Mouse (Mus musculus): ENCODE measurements around the gene Il20rb. TPM values are rescaled to one million over a fixed set of nuclear protein-coding genes. Genes with fewer than 3 reads are reported as not detected.

Gene Il20rb
- polyA plus RNA-seq, 1 experiment from 2014 or later, result 1.5 TPM

GRCm38 (mm10) chr9:100507581-100507980 is 21.0 kb upstream of the Il20rb start:
- no peak overlapping the region; the same call in 1 of the 2 replicates for H3K27ac ChIP-seq (ENCODE audit: low read length)
- ATAC-seq (ENCODE audit: low read depth), result 0 out of 2 replicates have a peak, but pooled peaks have one; percentile 51
- 84% methylated on average over 2 of the region's 2 CpGs for WGBS

GRCm38 (mm10) chr9:100506652-100507051 is 20.1 kb upstream of the Il20rb start:
- Histone ChIP-seq H3K36me3 (ENCODE audit: control insufficient read depth, insufficient read depth, low read length) (no peaks in the 10 kb centered on the region; the same call in 1 of the 2 replicates), H3K4me1 (replicated peaks; ENCODE audit: control insufficient read depth, insufficient read depth, low read length) (no peaks in the 10 kb centered on the region), H3K4me3 (ENCODE audit: low read length) (no peak overlapping the region), H3K27ac (ENCODE audit: low read length) (no peak overlapping the region), H3K4me2 (ENCODE audit: low read depth, low read length) (no peak overlapping the region), H3K27me3 (ENCODE audit: control insufficient read depth, insufficient read depth, low read depth, low read length) (no peaks in the 10 kb centered on the region), H3K9ac (ENCODE audit: low read length) (no peak overlapping the region), H3K9me3 (ENCODE audit: control insufficient read depth, low read length) (no peaks in the 10 kb centered on the region)
- 25% methylated on average over 2 of the region's 2 CpGs for WGBS
- ATAC-seq (ENCODE audit: low read depth), result peak; percentile 51; the same call in 1 of the 2 replicates

More at GRCm38 (mm10) chr9:100507581-100507980, 21.0 kb upstream of the Il20rb start:
- Histone ChIP-seq H3K4me2 (ENCODE audit: low read depth, low read length) (no peak overlapping the region), H3K4me3 (ENCODE audit: low read length) (no peak overlapping the region), H3K9me3 (ENCODE audit: control insufficient read depth, low read length) (no peaks in the 10 kb centered on the region), H3K4me1 (replicated peaks; ENCODE audit: control insufficient read depth, insufficient read depth, low read length) (no peaks in the 10 kb centered on the region), H3K27me3 (ENCODE audit: control insufficient read depth, insufficient read depth, low read depth, low read length) (no peaks in the 10 kb centered on the region), H3K36me3 (ENCODE audit: control insufficient read depth, insufficient read depth, low read length) (no peaks in the 10 kb centered on the region), H3K9ac (ENCODE audit: low read length) (no peak overlapping the region)

- ATAC-seq (ENCODE audit: low read depth), result no peak
- no peak overlapping the region for H3K9ac ChIP-seq (ENCODE audit: low read length)
- H3K4me2 ChIP-seq (ENCODE audit: low read depth, low read length), result peak overlapping the region; percentile 29
- H3K27me3 ChIP-seq (ENCODE audit: control insufficient read depth, insufficient read depth, low read depth, low read length), result no peaks in the 10 kb centered on the region
- H3K4me1 ChIP-seq (replicated peaks; ENCODE audit: control insufficient read depth, insufficient read depth, low read length), result no peaks in the 10 kb centered on the region
- H3K4me3 ChIP-seq (ENCODE audit: low read length), result peak overlapping the region; percentile 13; the same call in 1 of the 2 replicates
- no peak overlapping the region for H3K27ac ChIP-seq (ENCODE audit: low read length)
- H3K36me3 ChIP-seq (ENCODE audit: control insufficient read depth, insufficient read depth, low read length), result peaks cover 3% of the 10 kb centered on the region
- 80% methylated on average over 4 of the region's 4 CpGs for WGBS
- no peaks in the 10 kb centered on the region for H3K9me3 ChIP-seq (ENCODE audit: control insufficient read depth, low read length)
Measured at GRCm38 (mm10) chr9:100505498-100505897, 18.9 kb upstream of the Il20rb start.

- no peak for ATAC-seq (ENCODE audit: low read depth)
- no peak overlapping the region for H3K4me3 ChIP-seq (ENCODE audit: low read length)
- no peak overlapping the region for H3K4me2 ChIP-seq (ENCODE audit: low read depth, low read length)
- no peaks in the 10 kb centered on the region; the same call in 1 of the 2 replicates for H3K4me1 ChIP-seq (replicated peaks; ENCODE audit: control insufficient read depth, insufficient read depth, low read length)
- no peak overlapping the region for H3K9ac ChIP-seq (ENCODE audit: low read length)
- peaks cover 9% of the 10 kb centered on the region; the same call in 1 of the 2 replicates for H3K36me3 ChIP-seq (ENCODE audit: control insufficient read depth, insufficient read depth, low read length)
- WGBS, result 87% methylated on average over 5 of the region's 5 CpGs
- H3K27me3 ChIP-seq (ENCODE audit: control insufficient read depth, insufficient read depth, low read depth, low read length), result no peaks in the 10 kb centered on the region
- H3K9me3 ChIP-seq (ENCODE audit: control insufficient read depth, low read length), result no peaks in the 10 kb centered on the region
- H3K27ac ChIP-seq (ENCODE audit: low read length), result no peak overlapping the region
Measured at GRCm38 (mm10) chr9:100493611-100494261, 7.1 kb upstream of the Il20rb start.

GRCm38 (mm10) chr9:100491424-100491823 is 4.8 kb upstream of the Il20rb start:
- no peak overlapping the region for H3K27ac ChIP-seq (ENCODE audit: low read length)
- no peak overlapping the region for H3K9ac ChIP-seq (ENCODE audit: low read length)
- ATAC-seq (ENCODE audit: low read depth), result no peak
- peaks cover 4% of the 10 kb centered on the region; the same call in 1 of the 2 replicates for H3K4me1 ChIP-seq (replicated peaks; ENCODE audit: control insufficient read depth, insufficient read depth, low read length)
- no peaks in the 10 kb centered on the region for H3K36me3 ChIP-seq (ENCODE audit: control insufficient read depth, insufficient read depth, low read length)
- 84% methylated on average over 1 of the region's 1 CpGs for WGBS
- H3K4me2 ChIP-seq (ENCODE audit: low read depth, low read length), result no peak overlapping the region
- H3K4me3 ChIP-seq (ENCODE audit: low read length), result no peak overlapping the region
- no peaks in the 10 kb centered on the region for H3K27me3 ChIP-seq (ENCODE audit: control insufficient read depth, insufficient read depth, low read depth, low read length)
- H3K9me3 ChIP-seq (ENCODE audit: control insufficient read depth, low read length), result no peaks in the 10 kb centered on the region

- Histone ChIP-seq H3K4me1 (replicated peaks; ENCODE audit: control insufficient read depth, insufficient read depth, low read length) (peaks cover 4% of the 10 kb centered on the region; the same call in 1 of the 2 replicates), H3K27ac (ENCODE audit: low read length) (no peak overlapping the region), H3K9ac (ENCODE audit: low read length) (no peak overlapping the region), H3K4me2 (ENCODE audit: low read depth, low read length) (no peak overlapping the region), H3K36me3 (ENCODE audit: control insufficient read depth, insufficient read depth, low read length) (no peaks in the 10 kb centered on the region), H3K27me3 (ENCODE audit: control insufficient read depth, insufficient read depth, low read depth, low read length) (no peaks in the 10 kb centered on the region), H3K9me3 (ENCODE audit: control insufficient read depth, low read length) (no peaks in the 10 kb centered on the region), H3K4me3 (ENCODE audit: low read length) (no peak overlapping the region)
- WGBS, result 90% methylated on average over 6 of the region's 6 CpGs
- ATAC-seq (ENCODE audit: low read depth), result no peak
Measured at GRCm38 (mm10) chr9:100488969-100489368, 2.4 kb upstream of the Il20rb start.

GRCm38 (mm10) chr9:100488056-100488713 is 1.6 kb upstream of the Il20rb start:
- Histone ChIP-seq H3K27ac (ENCODE audit: low read length) (no peak overlapping the region), H3K27me3 (ENCODE audit: control insufficient read depth, insufficient read depth, low read depth, low read length) (no peaks in the 10 kb centered on the region), H3K9ac (ENCODE audit: low read length) (no peak overlapping the region), H3K9me3 (ENCODE audit: control insufficient read depth, low read length) (no peaks in the 10 kb centered on the region), H3K4me3 (ENCODE audit: low read length) (no peak overlapping the region), H3K4me2 (ENCODE audit: low read depth, low read length) (no peak overlapping the region), H3K36me3 (ENCODE audit: control insufficient read depth, insufficient read depth, low read length) (no peaks in the 10 kb centered on the region), H3K4me1 (replicated peaks; ENCODE audit: control insufficient read depth, insufficient read depth, low read length) (peaks cover 4% of the 10 kb centered on the region; the same call in 1 of the 2 replicates)
- peak; percentile 41 for ATAC-seq (ENCODE audit: low read depth)
- 44% methylated on average over 7 of the region's 7 CpGs for WGBS

GRCm38 (mm10) chr9:100483318-100483717 is 3.3 kb downstream of the Il20rb start:
- no peaks in the 10 kb centered on the region for H3K27me3 ChIP-seq (ENCODE audit: control insufficient read depth, insufficient read depth, low read depth, low read length)
- no peak overlapping the region for H3K27ac ChIP-seq (ENCODE audit: low read length)
- peaks cover 2% of the 10 kb centered on the region; the same call in 1 of the 2 replicates for H3K4me1 ChIP-seq (replicated peaks; ENCODE audit: control insufficient read depth, insufficient read depth, low read length)
- 82% methylated on average over 5 of the region's 5 CpGs for WGBS
- H3K9ac ChIP-seq (ENCODE audit: low read length), result no peak overlapping the region
- ATAC-seq (ENCODE audit: low read depth), result no peak
- no peaks in the 10 kb centered on the region for H3K9me3 ChIP-seq (ENCODE audit: control insufficient read depth, low read length)
- no peaks in the 10 kb centered on the region for H3K36me3 ChIP-seq (ENCODE audit: control insufficient read depth, insufficient read depth, low read length)
- H3K4me2 ChIP-seq (ENCODE audit: low read depth, low read length), result no peak overlapping the region
- no peak overlapping the region for H3K4me3 ChIP-seq (ENCODE audit: low read length)

GRCm38 (mm10) chr9:100481626-100482025 is 5.0 kb downstream of the Il20rb start:
- Histone ChIP-seq H3K4me3 (ENCODE audit: low read length) (no peak overlapping the region), H3K9ac (ENCODE audit: low read length) (no peak overlapping the region), H3K27me3 (ENCODE audit: control insufficient read depth, insufficient read depth, low read depth, low read length) (no peaks in the 10 kb centered on the region), H3K4me1 (replicated peaks; ENCODE audit: control insufficient read depth, insufficient read depth, low read length) (no peaks in the 10 kb centered on the region), H3K36me3 (ENCODE audit: control insufficient read depth, insufficient read depth, low read length) (no peaks in the 10 kb centered on the region), H3K9me3 (ENCODE audit: control insufficient read depth, low read length) (peaks cover 5% of the 10 kb centered on the region), H3K4me2 (ENCODE audit: low read depth, low read length) (no peak overlapping the region), H3K27ac (ENCODE audit: low read length) (no peak overlapping the region)
- no peak for ATAC-seq (ENCODE audit: low read depth)
- WGBS, result 64% methylated on average over 6 of the region's 6 CpGs

Measured in lung, embryonic 16.5 days (tissue).